Mouse (Mus musculus): ENCODE measurements at regions not wholly inside any gene's neighbourhood (a gene's known extent, or its start where the extent isn't known, plus 50 kb on each side); places are given as distances from the start of the nearest gene placed in this dataset.

DNA sequence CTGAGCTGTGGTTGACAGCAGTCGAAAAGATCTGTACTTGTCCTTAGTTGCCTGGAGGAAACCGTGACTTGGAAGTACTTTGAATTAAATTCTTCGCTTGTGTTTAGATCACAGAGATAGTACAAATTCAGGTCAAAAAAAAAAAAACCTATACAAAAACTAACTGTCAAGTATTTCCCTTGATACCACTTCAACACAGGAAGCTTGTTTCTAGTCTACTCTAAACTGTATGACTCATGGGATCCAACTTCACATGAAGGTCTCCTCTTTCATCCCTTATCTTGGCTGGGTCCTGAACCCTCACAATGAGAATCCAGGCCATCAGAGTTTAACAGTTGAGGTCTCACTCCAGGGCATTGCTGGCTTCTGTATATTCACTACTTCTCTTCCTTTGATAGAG lies 54.8 kb downstream of the Tmem30b start:
- WGBS, result 88% methylated on average over 3 of the region's 3 CpGs
- Histone ChIP-seq H3K27ac (no peak overlapping the region), H3K27me3 (ENCODE audit: control insufficient read depth, insufficient read depth, low read length) (no peaks in the 10 kb centered on the region), H3K4me2 (replicated peaks) (no peak overlapping the region), H3K4me3 (replicated peaks; ENCODE audit: low read length) (no peak overlapping the region), H3K36me3 (replicated peaks; ENCODE audit: control insufficient read depth, insufficient read depth) (no peaks in the 10 kb centered on the region), H3K4me1 (replicated peaks; ENCODE audit: control insufficient read depth, insufficient read depth, low read length) (no peaks in the 10 kb centered on the region), H3K9ac (no peak overlapping the region), H3K9me3 (ENCODE audit: control insufficient read depth, low read length) (no peaks in the 10 kb centered on the region)
- no peak for DNase-seq (ENCODE audit: low spot score)
- no peak for ATAC-seq (ENCODE audit: low FRiP score)

DNA sequence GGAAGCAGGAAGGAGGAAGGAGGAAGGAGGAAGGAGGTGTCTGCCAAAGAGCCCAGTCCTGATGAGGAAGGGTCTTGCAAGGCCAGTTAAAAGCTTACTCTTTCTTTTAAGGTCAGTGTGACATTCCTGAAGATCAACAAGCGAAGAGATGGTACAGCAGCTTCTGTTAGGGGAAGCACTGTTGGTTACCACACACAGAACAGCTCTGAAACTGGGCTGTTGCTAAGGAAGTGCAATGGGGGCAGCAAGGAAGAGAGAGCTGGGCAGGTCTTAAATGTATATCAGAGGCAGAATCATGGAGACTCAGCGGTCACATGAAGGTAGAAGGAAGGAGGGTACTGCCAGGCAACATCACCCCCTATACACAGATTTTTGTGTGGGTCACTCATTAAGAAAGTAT lies 63.3 kb downstream of the Tmem30b start:
- Histone ChIP-seq H3K27ac (no peak overlapping the region), H3K4me2 (replicated peaks) (no peak overlapping the region), H3K9me3 (ENCODE audit: control insufficient read depth, low read length) (no peaks in the 10 kb centered on the region), H3K4me3 (replicated peaks; ENCODE audit: low read length) (no peak overlapping the region), H3K27me3 (ENCODE audit: control insufficient read depth, insufficient read depth, low read length) (no peaks in the 10 kb centered on the region), H3K9ac (no peak overlapping the region), H3K36me3 (replicated peaks; ENCODE audit: control insufficient read depth, insufficient read depth) (no peaks in the 10 kb centered on the region), H3K4me1 (replicated peaks; ENCODE audit: control insufficient read depth, insufficient read depth, low read length) (no peaks in the 10 kb centered on the region)
- ATAC-seq (ENCODE audit: low FRiP score) (no peak), DNase-seq (ENCODE audit: low spot score) (no peak)
- 97% methylated on average over 2 of the region's 2 CpGs for WGBS

DNA sequence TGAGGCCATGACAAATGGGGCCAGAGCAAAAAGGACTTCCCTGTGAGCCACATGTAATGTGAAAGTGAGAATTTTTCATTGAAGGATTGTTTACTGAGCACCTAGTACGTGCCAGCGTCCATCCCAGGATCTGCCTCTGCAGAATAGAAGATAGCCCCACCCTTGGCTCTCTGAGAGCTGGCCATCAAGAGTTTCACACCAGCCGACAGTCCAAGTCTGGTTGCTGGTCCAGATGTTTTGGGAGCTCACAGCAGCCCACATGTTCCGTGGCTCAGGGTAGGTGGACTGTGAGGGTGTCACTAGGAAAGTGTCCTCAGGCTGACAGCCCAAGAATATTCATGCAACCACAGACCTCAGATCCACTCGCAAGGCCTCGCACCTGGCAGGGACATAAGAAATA lies 63.9 kb downstream of the Tmem30b start:
- 89% methylated on average over 6 of the region's 6 CpGs for WGBS

DNA sequence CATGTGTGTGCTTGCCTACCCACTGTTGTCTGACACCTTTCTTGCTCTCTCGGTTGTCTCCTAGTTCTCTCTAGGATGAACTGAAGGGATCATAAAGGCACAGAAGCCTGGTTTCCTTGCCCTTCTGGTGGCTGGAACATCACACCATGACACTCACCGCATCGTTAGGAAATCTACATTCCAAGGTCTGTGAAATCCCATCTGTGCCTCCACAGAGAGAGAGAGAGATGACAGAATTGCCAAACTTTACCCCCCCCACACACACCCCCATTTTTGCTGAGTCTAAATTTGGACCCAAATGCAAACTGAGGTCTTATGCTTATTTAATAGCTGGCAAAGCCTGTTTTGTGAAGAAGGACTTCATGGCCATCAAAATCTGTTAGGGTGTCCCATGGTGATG lies 64.5 kb downstream of the Tmem30b start:
- no peaks in the 10 kb centered on the region for H3K9me3 ChIP-seq (ENCODE audit: control insufficient read depth, low read length)
- H3K4me3 ChIP-seq (replicated peaks; ENCODE audit: low read length), result no peak overlapping the region
- no peak for DNase-seq (ENCODE audit: low spot score)
- H3K27me3 ChIP-seq (ENCODE audit: control insufficient read depth, insufficient read depth, low read length), result no peaks in the 10 kb centered on the region
- WGBS, result 87% methylated on average over 3 of the region's 3 CpGs
- no peak overlapping the region for H3K9ac ChIP-seq
- no peak for ATAC-seq (ENCODE audit: low FRiP score)
- H3K4me2 ChIP-seq (replicated peaks), result no peak overlapping the region
- no peak overlapping the region for H3K27ac ChIP-seq
- H3K36me3 ChIP-seq (replicated peaks; ENCODE audit: control insufficient read depth, insufficient read depth), result no peaks in the 10 kb centered on the region
- 0 out of 2 replicates have a peak, but pooled peaks cover under 1% of the 10 kb centered on the region for H3K4me1 ChIP-seq (replicated peaks; ENCODE audit: control insufficient read depth, insufficient read depth, low read length)

More for the DNA sequence above, 63.9 kb downstream of the Tmem30b start:
- no peak overlapping the region for H3K27ac ChIP-seq
- no peaks in the 10 kb centered on the region for H3K36me3 ChIP-seq (replicated peaks; ENCODE audit: control insufficient read depth, insufficient read depth)
- H3K27me3 ChIP-seq (ENCODE audit: control insufficient read depth, insufficient read depth, low read length), result no peaks in the 10 kb centered on the region
- DNase-seq (ENCODE audit: low spot score), result no peak
- no peak overlapping the region for H3K4me3 ChIP-seq (replicated peaks; ENCODE audit: low read length)
- no peak overlapping the region for H3K4me2 ChIP-seq (replicated peaks)
- H3K9me3 ChIP-seq (ENCODE audit: control insufficient read depth, low read length), result no peaks in the 10 kb centered on the region
- H3K9ac ChIP-seq, result no peak overlapping the region
- ATAC-seq (ENCODE audit: low FRiP score), result no peak
- no peaks in the 10 kb centered on the region for H3K4me1 ChIP-seq (replicated peaks; ENCODE audit: control insufficient read depth, insufficient read depth, low read length)

DNA sequence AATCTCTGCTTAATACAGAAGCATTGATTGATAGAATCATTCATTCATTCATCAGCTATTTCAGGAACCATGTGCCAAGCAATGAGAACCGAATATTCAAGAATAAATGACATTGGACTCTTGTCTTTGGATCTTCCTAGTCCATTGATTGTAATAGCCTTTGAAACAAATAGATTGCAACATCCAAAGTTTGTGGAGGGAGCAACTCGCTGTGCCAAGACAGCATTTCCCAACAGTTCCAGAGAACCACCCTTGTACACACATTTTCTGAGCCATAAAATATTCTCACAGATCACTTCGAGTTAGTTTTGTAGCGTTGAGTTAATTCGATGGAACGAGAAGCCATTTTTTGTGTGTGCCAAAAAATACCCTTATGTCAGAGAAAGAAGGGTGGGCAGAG lies 65.0 kb downstream of the Tmem30b start:
- Histone ChIP-seq H3K4me3 (replicated peaks; ENCODE audit: low read length) (no peak overlapping the region), H3K9ac (no peak overlapping the region), H3K9me3 (ENCODE audit: control insufficient read depth, low read length) (no peaks in the 10 kb centered on the region), H3K36me3 (replicated peaks; ENCODE audit: control insufficient read depth, insufficient read depth) (no peaks in the 10 kb centered on the region), H3K4me2 (replicated peaks) (no peak overlapping the region), H3K4me1 (replicated peaks; ENCODE audit: control insufficient read depth, insufficient read depth, low read length) (0 out of 2 replicates have a peak, but pooled peaks cover 5% of the 10 kb centered on the region), H3K27ac (no peak overlapping the region), H3K27me3 (ENCODE audit: control insufficient read depth, insufficient read depth, low read length) (no peaks in the 10 kb centered on the region)
- ATAC-seq (ENCODE audit: low FRiP score) (no peak), DNase-seq (ENCODE audit: low spot score) (no peak)
- 94% methylated on average over 6 of the region's 6 CpGs for WGBS

DNA sequence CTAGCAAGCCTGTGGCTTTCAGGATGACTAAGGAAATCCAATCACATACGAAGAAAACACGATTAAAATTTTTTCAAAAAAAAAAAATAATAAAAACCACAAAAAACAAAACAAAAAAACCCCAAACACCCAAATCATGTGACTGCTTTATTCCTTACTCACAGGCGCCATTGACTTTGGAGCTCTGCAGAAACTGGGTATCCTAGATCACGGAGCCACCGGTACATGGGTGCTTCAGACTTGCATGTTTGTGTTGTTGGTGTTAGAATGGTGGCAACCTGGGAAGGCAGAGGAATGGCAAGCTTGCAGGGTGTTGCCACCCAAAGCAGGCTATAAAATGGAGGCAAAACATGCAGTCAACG lies 65.6 kb downstream of the Tmem30b start:
- H3K27ac ChIP-seq, result no peak overlapping the region
- no peaks in the 10 kb centered on the region for H3K27me3 ChIP-seq (ENCODE audit: control insufficient read depth, insufficient read depth, low read length)
- 0 out of 2 replicates have a peak, but pooled peaks cover 5% of the 10 kb centered on the region for H3K4me1 ChIP-seq (replicated peaks; ENCODE audit: control insufficient read depth, insufficient read depth, low read length)
- H3K4me3 ChIP-seq (replicated peaks; ENCODE audit: low read length), result no peak overlapping the region
- no peaks in the 10 kb centered on the region for H3K36me3 ChIP-seq (replicated peaks; ENCODE audit: control insufficient read depth, insufficient read depth)
- H3K9me3 ChIP-seq (ENCODE audit: control insufficient read depth, low read length), result no peaks in the 10 kb centered on the region
- H3K9ac ChIP-seq, result no peak overlapping the region
- DNase-seq (ENCODE audit: low spot score) (no peak), ATAC-seq (ENCODE audit: low FRiP score) (no peak)
- WGBS, result 90% methylated on average over 6 of the region's 6 CpGs
- no peak overlapping the region for H3K4me2 ChIP-seq (replicated peaks)

DNA sequence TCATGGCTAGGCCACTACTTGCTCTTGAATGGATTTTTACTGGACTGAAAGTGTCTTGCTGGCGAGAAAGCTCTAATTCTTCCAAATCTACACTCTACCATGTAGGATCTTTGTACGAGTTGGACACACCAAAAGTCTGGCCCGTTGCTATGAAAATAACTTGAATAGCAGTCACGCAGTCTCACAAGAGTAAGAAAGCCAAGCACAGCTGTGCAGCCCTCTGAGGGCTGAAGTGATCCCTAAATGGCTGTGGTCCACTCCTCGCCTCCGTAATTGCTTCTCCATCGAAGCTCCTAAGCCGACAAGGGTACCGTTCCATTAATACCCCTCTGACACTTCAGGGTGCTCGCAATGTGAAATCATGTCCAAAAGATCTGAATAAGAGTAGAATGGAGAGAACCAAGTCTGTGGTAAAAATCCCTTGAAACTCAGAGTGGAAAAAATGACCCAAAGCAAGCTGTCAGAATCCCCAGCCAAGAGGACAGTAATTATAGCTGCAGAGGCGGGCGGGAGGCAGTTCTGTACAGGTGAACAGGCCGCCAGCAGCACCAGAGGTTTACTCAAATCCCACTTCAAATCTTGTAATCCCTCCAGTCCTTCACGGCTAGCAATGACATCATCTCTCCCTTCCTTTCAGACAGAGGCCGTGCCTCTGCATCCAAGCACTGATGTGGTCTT lies 66.1 kb downstream of the Tmem30b start:
- H3K4me1 ChIP-seq (replicated peaks; ENCODE audit: control insufficient read depth, insufficient read depth, low read length), result 0 out of 2 replicates have a peak, but pooled peaks cover 5% of the 10 kb centered on the region
- H3K36me3 ChIP-seq (replicated peaks; ENCODE audit: control insufficient read depth, insufficient read depth), result no peaks in the 10 kb centered on the region
- H3K27me3 ChIP-seq (ENCODE audit: control insufficient read depth, insufficient read depth, low read length), result no peaks in the 10 kb centered on the region
- H3K4me3 ChIP-seq (replicated peaks; ENCODE audit: low read length), result no peak overlapping the region
- H3K9me3 ChIP-seq (ENCODE audit: control insufficient read depth, low read length), result no peaks in the 10 kb centered on the region
- H3K27ac ChIP-seq, result no peak overlapping the region
- H3K9ac ChIP-seq, result no peak overlapping the region
- H3K4me2 ChIP-seq (replicated peaks), result no peak overlapping the region
- DNase-seq (ENCODE audit: low spot score) (no peak), ATAC-seq (ENCODE audit: low FRiP score) (no peak)
- 92% methylated on average over 15 of the region's 15 CpGs for WGBS

DNA sequence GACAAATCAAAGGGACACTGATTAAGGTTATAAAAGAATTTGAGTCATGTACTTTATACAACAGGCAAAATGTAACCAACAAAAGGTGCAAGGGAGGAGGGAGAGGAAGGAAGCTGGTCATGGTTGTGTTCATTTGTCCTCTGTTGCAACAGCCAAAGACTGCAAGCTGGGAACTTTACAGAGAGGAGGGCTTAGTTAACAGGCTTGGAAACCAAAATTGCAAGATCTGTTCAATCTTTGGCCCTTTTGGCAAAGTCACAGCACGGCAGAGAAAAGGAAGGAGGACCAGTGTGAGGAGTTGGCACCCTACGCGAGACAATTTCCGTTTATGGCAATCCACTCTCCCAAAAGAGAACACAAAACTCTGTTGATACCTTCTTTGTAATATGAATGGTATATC lies 67.6 kb downstream of the Tmem30b start:
- ATAC-seq (ENCODE audit: low FRiP score), result no peak
- DNase-seq (ENCODE audit: low spot score), result no peak
- Histone ChIP-seq H3K27ac (no peak overlapping the region), H3K4me1 (replicated peaks; ENCODE audit: control insufficient read depth, insufficient read depth, low read length) (0 out of 2 replicates have a peak, but pooled peaks cover 5% of the 10 kb centered on the region), H3K36me3 (replicated peaks; ENCODE audit: control insufficient read depth, insufficient read depth) (no peaks in the 10 kb centered on the region), H3K27me3 (ENCODE audit: control insufficient read depth, insufficient read depth, low read length) (no peaks in the 10 kb centered on the region), H3K9me3 (ENCODE audit: control insufficient read depth, low read length) (no peaks in the 10 kb centered on the region), H3K9ac (no peak overlapping the region), H3K4me3 (replicated peaks; ENCODE audit: low read length) (no peak overlapping the region), H3K4me2 (replicated peaks) (no peak overlapping the region)
- 89% methylated on average over 4 of the region's 4 CpGs for WGBS

DNA sequence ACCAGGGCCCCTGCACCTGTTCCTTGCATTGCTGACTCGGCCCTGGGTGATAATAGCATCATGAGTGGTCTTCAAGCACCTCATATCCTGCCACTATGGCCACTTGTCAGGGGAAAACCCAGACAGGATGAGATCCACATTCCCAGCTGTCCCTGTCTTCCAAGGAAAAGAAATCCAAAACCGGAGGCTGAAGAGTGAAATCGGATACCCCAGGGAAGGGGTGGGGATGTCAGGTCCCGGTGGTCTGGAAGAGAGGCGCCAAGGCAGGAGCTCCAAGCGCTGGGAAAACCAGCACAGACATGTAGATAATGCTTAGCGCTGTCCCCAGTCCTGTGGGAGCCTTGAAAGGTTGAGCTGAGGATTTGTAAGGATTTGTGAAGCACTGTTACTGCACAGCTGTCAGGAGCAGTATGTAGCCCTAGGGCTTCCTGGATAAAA lies 69.8 kb downstream of the Tmem30b start:
- 19% methylated on average over 7 of the region's 7 CpGs for WGBS
- H3K9me3 ChIP-seq (ENCODE audit: control insufficient read depth, low read length), result no peaks in the 10 kb centered on the region
- H3K9ac ChIP-seq, result no peak overlapping the region
- H3K4me3 ChIP-seq (replicated peaks; ENCODE audit: low read length), result no peak overlapping the region
- DNase-seq (ENCODE audit: low spot score) (no peak), ATAC-seq (ENCODE audit: low FRiP score) (no peak)
- no peaks in the 10 kb centered on the region for H3K36me3 ChIP-seq (replicated peaks; ENCODE audit: control insufficient read depth, insufficient read depth)
- no peak overlapping the region for H3K4me2 ChIP-seq (replicated peaks)
- no peak overlapping the region for H3K27ac ChIP-seq
- 0 out of 2 replicates have a peak, but pooled peaks cover 5% of the 10 kb centered on the region for H3K4me1 ChIP-seq (replicated peaks; ENCODE audit: control insufficient read depth, insufficient read depth, low read length)
- H3K27me3 ChIP-seq (ENCODE audit: control insufficient read depth, insufficient read depth, low read length), result no peaks in the 10 kb centered on the region

DNA sequence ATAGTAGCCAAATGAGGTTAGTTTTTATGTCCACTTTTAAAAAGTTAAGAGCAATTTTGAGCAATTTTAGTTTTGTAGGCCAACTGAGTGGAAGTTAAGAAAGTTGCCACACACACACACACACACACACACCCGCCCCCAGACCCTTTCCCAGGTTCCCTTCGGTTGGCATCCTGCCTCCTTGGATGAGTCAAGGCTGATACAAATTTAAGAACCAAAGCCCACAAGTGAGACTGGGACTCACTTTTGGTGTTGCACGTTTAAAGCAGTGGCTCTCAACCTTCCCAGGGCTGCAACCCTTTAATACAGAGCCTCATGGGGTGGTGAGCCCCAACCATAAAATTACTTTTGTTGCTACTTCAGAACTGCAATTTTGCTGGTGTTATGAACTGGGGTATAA lies 70.4 kb downstream of the Tmem30b start:
- H3K4me2 ChIP-seq (replicated peaks), result no peak overlapping the region
- ATAC-seq (ENCODE audit: low FRiP score) (no peak), DNase-seq (ENCODE audit: low spot score) (no peak)
- no peaks in the 10 kb centered on the region for H3K27me3 ChIP-seq (ENCODE audit: control insufficient read depth, insufficient read depth, low read length)
- no peak overlapping the region for H3K4me3 ChIP-seq (replicated peaks; ENCODE audit: low read length)
- no peaks in the 10 kb centered on the region for H3K36me3 ChIP-seq (replicated peaks; ENCODE audit: control insufficient read depth, insufficient read depth)
- H3K9ac ChIP-seq, result no peak overlapping the region
- 0 out of 2 replicates have a peak, but pooled peaks cover 5% of the 10 kb centered on the region for H3K4me1 ChIP-seq (replicated peaks; ENCODE audit: control insufficient read depth, insufficient read depth, low read length)
- no peaks in the 10 kb centered on the region for H3K9me3 ChIP-seq (ENCODE audit: control insufficient read depth, low read length)
- WGBS, result 72% methylated on average over 3 of the region's 3 CpGs
- no peak overlapping the region for H3K27ac ChIP-seq

Data from hindbrain, embryonic 14.5 days (tissue).